Mouse (Mus musculus) cortical plate, adult 2 months (tissue): ENCODE data around the gene Fer.

Experiments
- CTCF ChIP-seq: fragments of 200-500 bp; IDR thresholded peaks from 2 replicates; pipeline ENCODE4 v1.5.1; 2011; ENCODE audit warnings: mild to moderate bottlenecking, control low read depth, low read length; ENCODE audit not compliant: insufficient read depth; ENCODE audit errors: extremely low read depth
- POLR2A ChIP-seq: fragments of 200-500 bp; IDR thresholded peaks from 2 replicates; pipeline ENCODE4 v1.6.1; 2011; ENCODE audit warnings: mild to moderate bottlenecking, low read length, control low read depth; ENCODE audit not compliant: insufficient read depth; ENCODE audit errors: extremely low read depth

DNA sequence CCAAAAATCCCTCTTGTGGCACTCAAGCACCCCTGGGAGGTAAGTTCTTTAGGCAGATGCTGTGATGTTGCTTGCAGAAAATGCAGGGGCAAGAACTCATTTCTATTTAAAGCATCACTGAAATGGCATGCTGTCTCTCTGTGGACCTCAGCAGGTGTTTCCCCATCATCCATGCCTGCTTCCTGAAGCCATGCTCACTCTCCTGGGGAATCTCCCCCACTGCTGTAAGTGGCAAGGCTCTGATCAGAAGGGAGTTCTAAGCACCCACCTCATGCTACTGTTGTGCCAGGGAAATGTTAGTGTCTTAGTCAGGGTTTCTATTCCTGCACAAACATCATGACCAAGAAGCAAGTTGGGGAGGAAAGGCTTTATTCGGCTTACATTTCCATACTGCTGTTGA is 287.9 kb downstream of the Fer start:
- TF ChIP-seq CTCF (no peak), POLR2A (no peak)
